In genomic region chr2:91291197-91292007, GRCm38 (mm10) we compare ENCODE assay signal across 8 mouse cellular contexts. TPM values are rescaled to one million over a fixed set of nuclear protein-coding genes. Genes with fewer than 3 reads are reported as not detected.
DNase-seq lines count a peak whose midpoint lies in the region; ATAC-seq and TF ChIP-seq lines count a peak whose summit lies in the region.

No protein-coding gene starts in this region.

- TF ChIP-seq CTCF in heart, adult 2 months (IDR thresholded peaks at IDR 0.05): no peak

- TF ChIP-seq POLR2A in heart, adult 2 months (IDR thresholded peaks at IDR 0.05; ENCODE audit: insufficient read depth, low read depth, low read length): no peak

- no peak overlapping the region for H3K9ac ChIP-seq in heart, adult 2 months (ENCODE audit: low read depth, low read length)
- H3K9ac ChIP-seq in embryonic facial prominence, embryonic 13.5 days: no peak overlapping the region
- H3K9ac ChIP-seq in limb, embryonic 12.5 days (replicated peaks): no peak overlapping the region; the same call in 1 of the 2 replicates
- no peak overlapping the region for H3K9ac ChIP-seq in midbrain, embryonic 13.5 days (replicated peaks)

- TF ChIP-seq EP300 in heart, adult 2 months (IDR thresholded peaks at IDR 0.05; ENCODE audit: insufficient read depth, low read depth, low read length): 0 out of 2 replicates have a peak, but pooled peaks have one; percentile 8

- H3K4me2 ChIP-seq in embryonic facial prominence, embryonic 13.5 days: no peak overlapping the region
- no peak overlapping the region for H3K4me2 ChIP-seq in limb, embryonic 12.5 days
- H3K4me2 ChIP-seq in midbrain, embryonic 13.5 days (replicated peaks): no peak overlapping the region

- no peaks in the 10 kb centered on the region for H3K9me3 ChIP-seq in embryonic facial prominence, embryonic 13.5 days
- H3K9me3 ChIP-seq in limb, embryonic 12.5 days: no peaks in the 10 kb centered on the region
- H3K9me3 ChIP-seq in midbrain, embryonic 13.5 days: no peaks in the 10 kb centered on the region; the same call in 1 of the 2 replicates

- DNase-seq in heart, adult 2 months: peak; percentile 63 to 70
- DNase-seq in heart, adult 8-10 months (ENCODE audit: low spot score): no peak
- DNase-seq in 3T3-L1 (ENCODE audit: low read depth, low spot score): peak; percentile 43
- DNase-seq in embryo, embryonic 9.5 days (ENCODE audit: extremely low spot score): no peak
- no peak for DNase-seq in urinary bladder, adult 2 months (ENCODE audit: low spot score)

- H3K4me1 ChIP-seq in heart, adult 2 months (ENCODE audit: control insufficient read depth, insufficient read depth, low read length): no peaks in the 10 kb centered on the region; the same call in 1 of the 2 replicates
- peaks cover 14% of the 10 kb centered on the region for H3K4me1 ChIP-seq in embryonic facial prominence, embryonic 13.5 days
- peaks cover 9% of the 10 kb centered on the region for H3K4me1 ChIP-seq in limb, embryonic 12.5 days (replicated peaks)
- no peaks in the 10 kb centered on the region for H3K4me1 ChIP-seq in midbrain, embryonic 13.5 days (replicated peaks)

- 60% methylated on average over 12 of the region's 12 CpGs for WGBS in heart, adult 2 months
- WGBS in embryonic facial prominence, embryonic 13.5 days: 37% methylated on average over 12 of the region's 12 CpGs
- 66% methylated on average over 12 of the region's 12 CpGs for WGBS in limb, embryonic 12.5 days
- 81% methylated on average over 12 of the region's 12 CpGs for WGBS in midbrain, embryonic 13.5 days

- H3K27me3 ChIP-seq in heart, adult 2 months (ENCODE audit: control insufficient read depth, insufficient read depth, low read length): no peaks in the 10 kb centered on the region
- H3K27me3 ChIP-seq in embryonic facial prominence, embryonic 13.5 days: no peaks in the 10 kb centered on the region
- no peaks in the 10 kb centered on the region for H3K27me3 ChIP-seq in limb, embryonic 12.5 days
- no peaks in the 10 kb centered on the region for H3K27me3 ChIP-seq in midbrain, embryonic 13.5 days

- no peaks in the 10 kb centered on the region for H3K79me2 ChIP-seq in heart, adult 2 months (replicated peaks; ENCODE audit: control insufficient read depth, insufficient read depth, low read length)

- H3K27ac ChIP-seq in heart, adult 2 months: no peak overlapping the region
- H3K27ac ChIP-seq in embryonic facial prominence, embryonic 13.5 days: peak overlapping the region; percentile 71
- H3K27ac ChIP-seq in limb, embryonic 12.5 days: peak overlapping the region; percentile 42
- H3K27ac ChIP-seq in midbrain, embryonic 13.5 days: no peak overlapping the region; the same call in 1 of the 2 replicates

- peak; percentile 68 for ATAC-seq in embryonic facial prominence, embryonic 13.5 days (ENCODE audit: insufficient number of reproducible peaks, insufficient read depth, low FRiP score, low TSS enrichment, low read depth)
- no peak for ATAC-seq in limb, embryonic 12.5 days (ENCODE audit: insufficient number of reproducible peaks, insufficient read depth, low FRiP score, low TSS enrichment, low read depth)
- ATAC-seq in midbrain, embryonic 13.5 days: no peak

- no peaks in the 10 kb centered on the region for H3K36me3 ChIP-seq in heart, adult 2 months (ENCODE audit: control insufficient read depth, insufficient read depth, low read length)
- no peaks in the 10 kb centered on the region for H3K36me3 ChIP-seq in embryonic facial prominence, embryonic 13.5 days
- H3K36me3 ChIP-seq in limb, embryonic 12.5 days: peaks cover 9% of the 10 kb centered on the region; the same call in 1 of the 2 replicates
- peaks cover 8% of the 10 kb centered on the region; the same call in 1 of the 2 replicates for H3K36me3 ChIP-seq in midbrain, embryonic 13.5 days

- intact Hi-C loops in heart, adult 2 months (cut with DNase I): no loop called here

- no peak overlapping the region for H3K4me3 ChIP-seq in heart, adult 2 months
- H3K4me3 ChIP-seq in embryonic facial prominence, embryonic 13.5 days: no peak overlapping the region
- H3K4me3 ChIP-seq in limb, embryonic 12.5 days (replicated peaks): no peak overlapping the region
- H3K4me3 ChIP-seq in midbrain, embryonic 13.5 days (replicated peaks): no peak overlapping the region

RNA-seq across cellular contexts. Expression of gene Arfgap2, which starts 26.6 kb away (rescaled TPM):
- 10 to 100 TPM; 54.7 to 58.2 TPM for total RNA-seq in heart, adult 2 months (2021)
- polyA plus RNA-seq in heart, adult 2 months (2012; rRNA removed): 35.0 and 43.2 TPM in 2 replicates
- total RNA-seq in heart, adult 8-10 months (2022): 10 to 100 TPM; 53.7 to 61.8 (median 55.7) TPM
- 81.8 and 90.6 TPM in 2 replicates for polyA plus RNA-seq in embryonic facial prominence, embryonic 13.5 days (2015; fragmentation: Nextera tagmentation; extraction: Ambion mirVana)
- 99.9 and 108 TPM in 2 replicates for polyA plus RNA-seq in limb, embryonic 12.5 days (2016; fragmentation: Nextera tagmentation; extraction: Ambion mirVana)
- polyA plus RNA-seq in urinary bladder, adult 2 months (2012; rRNA removed): 30.7 and 41.6 TPM in 2 replicates
- 82.6 and 84.5 TPM in 2 replicates for polyA plus RNA-seq in midbrain, embryonic 13.5 days (2015; fragmentation: Nextera tagmentation; extraction: Ambion mirVana)

RNA-seq across cellular contexts. Expression of gene Pacsin3, which starts 35.6 kb away (rescaled TPM):
- 100 to 1,000 TPM; 141 to 157 TPM for total RNA-seq in heart, adult 2 months (2021)
- 139 and 165 TPM in 2 replicates for polyA plus RNA-seq in heart, adult 2 months (2012; rRNA removed)
- total RNA-seq in heart, adult 8-10 months (2022): 100 to 1,000 TPM; 168 to 198 (median 178) TPM
- polyA plus RNA-seq in embryonic facial prominence, embryonic 13.5 days (2015; fragmentation: Nextera tagmentation; extraction: Ambion mirVana): 42.1 and 44.2 TPM in 2 replicates
- 44.7 and 44.8 TPM in 2 replicates for polyA plus RNA-seq in limb, embryonic 12.5 days (2016; fragmentation: Nextera tagmentation; extraction: Ambion mirVana)
- 43.3 and 46.7 TPM in 2 replicates for polyA plus RNA-seq in urinary bladder, adult 2 months (2012; rRNA removed)
- 15.6 and 16.2 TPM in 2 replicates for polyA plus RNA-seq in midbrain, embryonic 13.5 days (2015; fragmentation: Nextera tagmentation; extraction: Ambion mirVana)

RNA-seq across cellular contexts. Expression of gene Ddb2, which starts 54.6 kb away (rescaled TPM):
- total RNA-seq in heart, adult 2 months (2021): 1 to 10 TPM; 2.7 to 3.2 TPM
- polyA plus RNA-seq in heart, adult 2 months (2012; rRNA removed): 8.5 and 12.6 TPM in 2 replicates
- total RNA-seq in heart, adult 8-10 months (2022): 1 to 10 TPM; 1.7 to 4.2 (median 3.3) TPM
- polyA plus RNA-seq in embryonic facial prominence, embryonic 13.5 days (2015; fragmentation: Nextera tagmentation; extraction: Ambion mirVana): 20.0 and 23.6 TPM in 2 replicates
- 18.0 and 19.6 TPM in 2 replicates for polyA plus RNA-seq in limb, embryonic 12.5 days (2016; fragmentation: Nextera tagmentation; extraction: Ambion mirVana)
- 28.5 and 43.1 TPM in 2 replicates for polyA plus RNA-seq in urinary bladder, adult 2 months (2012; rRNA removed)
- polyA plus RNA-seq in midbrain, embryonic 13.5 days (2015; fragmentation: Nextera tagmentation; extraction: Ambion mirVana): 15.1 TPM in 2 replicates

Comparison
In these comparisons a context has a peak if more than half of its experiments do, and no peak if none do; other contexts are left out.
1. DNase-seq: peak in heart, adult 2 months (2 of 2) and 3T3-L1 (single experiment); none in heart, adult 8-10 months (single experiment), embryo, embryonic 9.5 days (single experiment) and urinary bladder, adult 2 months (single experiment).
2. H3K27ac ChIP-seq: peak in embryonic facial prominence, embryonic 13.5 days (single experiment) and limb, embryonic 12.5 days (single experiment); none in heart, adult 2 months (single experiment) and midbrain, embryonic 13.5 days (single experiment).